Mouse (Mus musculus) olfactory bulb, adult 2 months (tissue): Measurements from ENCODE around the gene Nfib.

Experiments
- CTCF ChIP-seq: fragments of 200-500 bp; IDR thresholded peaks from 2 replicates; pipeline ENCODE4 v1.5.1; 2012; ENCODE audit warnings: low read depth, mild to moderate bottlenecking, low read length, moderate library complexity; ENCODE audit not compliant: insufficient read depth
- POLR2A ChIP-seq: fragments of 200-500 bp; IDR thresholded peaks from 2 replicates; pipeline ENCODE4 v1.6.1; 2012; ENCODE audit warnings: mild to moderate bottlenecking, low read depth, low read length, moderate library complexity; ENCODE audit not compliant: insufficient read depth

GRCm38 (mm10) chr4:82492737-82493136 is 212.8 kb downstream of the Nfib start:
- TF ChIP-seq CTCF (no peak), POLR2A (no peak)
